In the genomic region with DNA sequence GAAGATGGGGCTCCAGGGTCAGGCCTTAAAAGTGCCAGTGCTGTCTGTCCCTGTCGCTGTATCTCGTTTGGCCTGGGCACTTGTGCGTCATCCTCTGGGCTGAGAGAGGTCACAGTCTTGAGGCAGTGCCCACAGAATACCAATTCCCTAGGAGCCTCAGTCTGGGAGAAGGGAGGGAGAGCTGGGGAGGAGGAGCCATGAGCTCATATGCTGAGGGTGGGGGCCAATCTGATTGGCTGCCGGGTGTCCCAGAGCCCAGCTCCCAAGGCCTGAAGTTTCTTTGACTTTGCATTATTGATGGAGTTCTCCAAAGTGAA, we compare ENCODE assay signal across 9 mouse cellular contexts. TPM values are rescaled to one million over a fixed set of nuclear protein-coding genes. Genes with fewer than 3 reads are reported as not detected.
DNase-seq lines count a peak whose midpoint lies in the region; ATAC-seq and TF ChIP-seq lines count a peak whose summit lies in the region.
"Had no signal": no experiment of that assay in that cellular context is flagged by ENCODE, and none has a peak within 500 bp of the region (broad histone marks: within the 10 kb centered on the region; RNA-seq: fewer than 3 reads in every experiment).

No protein-coding gene starts in this region.

- no peak overlapping the region for H3K27ac ChIP-seq in lung, postnatal 0 days (ENCODE audit: low read length)
- no peak overlapping the region for H3K27ac ChIP-seq in heart, embryonic 11.5 days (ENCODE audit: low read depth, low read length)
- peak overlapping the region; percentile 67 for H3K27ac ChIP-seq in midbrain, embryonic 11.5 days (ENCODE audit: low read depth, low read length)
- H3K27ac ChIP-seq: liver, embryonic 14.5 days had no signal

- no peaks in the 10 kb centered on the region for H3K36me3 ChIP-seq in lung, postnatal 0 days (ENCODE audit: insufficient read depth, low read length)
- no peaks in the 10 kb centered on the region for H3K36me3 ChIP-seq in heart, embryonic 11.5 days (ENCODE audit: control insufficient read depth, insufficient read depth, low read length)
- no peaks in the 10 kb centered on the region for H3K36me3 ChIP-seq in midbrain, embryonic 11.5 days (ENCODE audit: control insufficient read depth, insufficient read depth, low read length)

- TF ChIP-seq EP300 in lung, postnatal 0 days (IDR thresholded peaks at IDR 0.05) = no peak

- no peak overlapping the region for H3K4me3 ChIP-seq in lung, postnatal 0 days (ENCODE audit: low read depth, low read length)
- no peak overlapping the region for H3K4me3 ChIP-seq in heart, embryonic 11.5 days (ENCODE audit: low read depth, low read length)
- no peak overlapping the region for H3K4me3 ChIP-seq in midbrain, embryonic 11.5 days (ENCODE audit: low read depth, low read length)

- no peak for TF ChIP-seq CTCF in lung, postnatal 0 days (IDR thresholded peaks at IDR 0.05)

- no peak overlapping the region for H3K9ac ChIP-seq in lung, postnatal 0 days (replicated peaks; ENCODE audit: low read depth)
- no peak overlapping the region for H3K9ac ChIP-seq in heart, embryonic 11.5 days (ENCODE audit: low read depth, low read length)
- peak overlapping the region; percentile 46; the same call in 1 of the 2 replicates for H3K9ac ChIP-seq in midbrain, embryonic 11.5 days (ENCODE audit: low read length)
- H3K9ac ChIP-seq: liver, embryonic 14.5 days had no signal

- H3K4me1 ChIP-seq in lung, postnatal 0 days (ENCODE audit: insufficient read depth, low read depth, low read length) = no peaks in the 10 kb centered on the region; the same call in 1 of the 2 replicates
- peaks cover 53% of the 10 kb centered on the region for H3K4me1 ChIP-seq in heart, embryonic 11.5 days (ENCODE audit: control insufficient read depth, insufficient read depth, low read length)
- H3K4me1 ChIP-seq in midbrain, embryonic 11.5 days (ENCODE audit: control insufficient read depth, insufficient read depth, low read length) = peaks cover 29% of the 10 kb centered on the region

- no peak overlapping the region for H3K4me2 ChIP-seq in lung, postnatal 0 days (replicated peaks; ENCODE audit: low read depth, low read length)
- peak overlapping the region; percentile 59 for H3K4me2 ChIP-seq in heart, embryonic 11.5 days
- H3K4me2 ChIP-seq in midbrain, embryonic 11.5 days = peak overlapping the region; percentile 14

- no peaks in the 10 kb centered on the region for H3K9me3 ChIP-seq in lung, postnatal 0 days (ENCODE audit: low read length)
- H3K9me3 ChIP-seq in heart, embryonic 11.5 days (replicated peaks; ENCODE audit: control insufficient read depth, low read length) = no peaks in the 10 kb centered on the region
- no peaks in the 10 kb centered on the region for H3K9me3 ChIP-seq in midbrain, embryonic 11.5 days (ENCODE audit: control insufficient read depth, low read length)

- peak; percentile 36 for DNase-seq in lung, postnatal 0 days (ENCODE audit: low spot score)
- DNase-seq in lung, postnatal 14 days = no peak
- peak; percentile 57 for DNase-seq in embryo, embryonic 10 days (ENCODE audit: low spot score)
- DNase-seq in midbrain, embryonic 11.5 days (ENCODE audit: low spot score, missing footprints) = peak; percentile 91
- no peak for DNase-seq in urinary bladder, postnatal 10 days (ENCODE audit: low spot score)
- DNase-seq in urinary bladder, postnatal 25 days (ENCODE audit: low spot score) = no peak

- H3K27me3 ChIP-seq in lung, postnatal 0 days (replicated peaks; ENCODE audit: insufficient read depth, low read length) = no peaks in the 10 kb centered on the region; the same call in 1 of the 2 replicates
- H3K27me3 ChIP-seq in heart, embryonic 11.5 days (ENCODE audit: control insufficient read depth, insufficient read depth, low read length) = no peaks in the 10 kb centered on the region
- H3K27me3 ChIP-seq in midbrain, embryonic 11.5 days (ENCODE audit: control insufficient read depth, insufficient read depth, low read length) = no peaks in the 10 kb centered on the region

- WGBS in lung, postnatal 0 days = 40% methylated on average over 4 of the region's 4 CpGs
- WGBS in heart, embryonic 11.5 days (ENCODE audit: insufficient replicate concordance) = 32% methylated on average over 4 of the region's 4 CpGs
- 20% methylated on average over 4 of the region's 4 CpGs for WGBS in midbrain, embryonic 11.5 days

- ATAC-seq in lung, postnatal 0 days = 0 out of 2 replicates have a peak, but pooled peaks have one; percentile 14
- ATAC-seq in heart, embryonic 11.5 days (replicated peaks; ENCODE audit: insufficient number of reproducible peaks, low FRiP score, low TSS enrichment) = no peak
- ATAC-seq in midbrain, embryonic 11.5 days (ENCODE audit: low FRiP score) = peak; percentile 68
- ATAC-seq in megakaryocyte, adult 5-6 weeks (ENCODE audit: poor library complexity, severe bottlenecking) = no peak

RNA-seq across cellular contexts. Expression of a gene that starts 5.7 kb away (rescaled TPM):
- polyA plus RNA-seq in lung, postnatal 0 days (2015; fragmentation: Nextera tagmentation; extraction: Ambion mirVana) = 11.0 TPM in 2 replicates
- polyA plus RNA-seq in heart, embryonic 11.5 days (2014; fragmentation: Nextera tagmentation; extraction: Ambion mirVana) = 51.3 and 53.8 TPM in 2 replicates
- polyA plus RNA-seq in midbrain, embryonic 11.5 days (2014; fragmentation: Nextera tagmentation; extraction: Ambion mirVana) = 7.3 and 9.7 TPM in 2 replicates
- total RNA-seq in megakaryocyte, adult 5-6 weeks (2015) = 1.3 and 4.5 TPM in 2 replicates
- total RNA-seq in megakaryocyte, adult 5-6 weeks (2017) = 1.1 and 1.3 TPM in 2 replicates

RNA-seq across cellular contexts. Expression of a gene that starts 29.0 kb away (rescaled TPM):
- polyA plus RNA-seq in lung, postnatal 0 days (2015; fragmentation: Nextera tagmentation; extraction: Ambion mirVana) = 0.08 TPM in 1 of 2 replicates, not detected in the other
- 0.16 TPM in 1 of 2 replicates, not detected in the other for polyA plus RNA-seq in heart, embryonic 11.5 days (2014; fragmentation: Nextera tagmentation; extraction: Ambion mirVana)
- polyA plus RNA-seq in midbrain, embryonic 11.5 days (2014; fragmentation: Nextera tagmentation; extraction: Ambion mirVana) = not detected in 2 replicates
- not detected in 2 replicates for total RNA-seq in megakaryocyte, adult 5-6 weeks (2015)
- 0.24 TPM in 1 of 2 replicates, not detected in the other for total RNA-seq in megakaryocyte, adult 5-6 weeks (2017)
- polyA plus RNA-seq: liver, embryonic 14.5 days had no signal

RNA-seq across cellular contexts. Expression of a gene that starts 29.4 kb away (rescaled TPM):
- polyA plus RNA-seq in lung, postnatal 0 days (2015; fragmentation: Nextera tagmentation; extraction: Ambion mirVana) = 2.9 and 5.0 TPM in 2 replicates
- polyA plus RNA-seq in heart, embryonic 11.5 days (2014; fragmentation: Nextera tagmentation; extraction: Ambion mirVana) = 0.86 and 0.90 TPM in 2 replicates
- not detected in 2 replicates for polyA plus RNA-seq in midbrain, embryonic 11.5 days (2014; fragmentation: Nextera tagmentation; extraction: Ambion mirVana)
- total RNA-seq in megakaryocyte, adult 5-6 weeks (2015) = 16.0 and 16.7 TPM in 2 replicates
- 7.5 and 10.5 TPM in 2 replicates for total RNA-seq in megakaryocyte, adult 5-6 weeks (2017)

RNA-seq across cellular contexts. Expression of a gene that starts 34.5 kb away (rescaled TPM):
- 9.8 and 10.3 TPM in 2 replicates for polyA plus RNA-seq in lung, postnatal 0 days (2015; fragmentation: Nextera tagmentation; extraction: Ambion mirVana)
- 0.43 and 1.2 TPM in 2 replicates for polyA plus RNA-seq in heart, embryonic 11.5 days (2014; fragmentation: Nextera tagmentation; extraction: Ambion mirVana)
- polyA plus RNA-seq in midbrain, embryonic 11.5 days (2014; fragmentation: Nextera tagmentation; extraction: Ambion mirVana) = 0.85 and 0.99 TPM in 2 replicates
- total RNA-seq in megakaryocyte, adult 5-6 weeks (2015) = 0.27 TPM in 1 of 2 replicates, not detected in the other
- 0.40 TPM in 1 of 2 replicates, not detected in the other for total RNA-seq in megakaryocyte, adult 5-6 weeks (2017)

RNA-seq across cellular contexts. Expression of a gene that starts 40.7 kb away (rescaled TPM):
- polyA plus RNA-seq in lung, postnatal 0 days (2015; fragmentation: Nextera tagmentation; extraction: Ambion mirVana) = 0.29 and 0.30 TPM in 2 replicates
- 0.28 TPM in 1 of 2 replicates, not detected in the other for polyA plus RNA-seq in heart, embryonic 11.5 days (2014; fragmentation: Nextera tagmentation; extraction: Ambion mirVana)
- polyA plus RNA-seq in midbrain, embryonic 11.5 days (2014; fragmentation: Nextera tagmentation; extraction: Ambion mirVana) = 0.23 and 0.36 TPM in 2 replicates
- not detected in 2 replicates for total RNA-seq in megakaryocyte, adult 5-6 weeks (2015)
- total RNA-seq in megakaryocyte, adult 5-6 weeks (2017) = not detected in 2 replicates

Comparison
In these comparisons a context has a peak if more than half of its experiments do, and no peak if none do; other contexts are left out.
1. DNase-seq: peak in lung, postnatal 0 days (single experiment), embryo, embryonic 10 days (single experiment) and midbrain, embryonic 11.5 days (single experiment); none in lung, postnatal 14 days (single experiment), urinary bladder, postnatal 10 days (single experiment) and urinary bladder, postnatal 25 days (single experiment).
2. ATAC-seq: peak in lung, postnatal 0 days (single experiment) and midbrain, embryonic 11.5 days (single experiment); none in heart, embryonic 11.5 days (single experiment) and megakaryocyte, adult 5-6 weeks (single experiment).